Mouse (Mus musculus): ENCODE data around the gene Vwa5b1. TPM values are rescaled to one million over a fixed set of nuclear protein-coding genes. Genes with fewer than 3 reads are reported as not detected.

Vwa5b1 gene
- total RNA-seq, 2 experiments from 2014 or later = not detected

DNA sequence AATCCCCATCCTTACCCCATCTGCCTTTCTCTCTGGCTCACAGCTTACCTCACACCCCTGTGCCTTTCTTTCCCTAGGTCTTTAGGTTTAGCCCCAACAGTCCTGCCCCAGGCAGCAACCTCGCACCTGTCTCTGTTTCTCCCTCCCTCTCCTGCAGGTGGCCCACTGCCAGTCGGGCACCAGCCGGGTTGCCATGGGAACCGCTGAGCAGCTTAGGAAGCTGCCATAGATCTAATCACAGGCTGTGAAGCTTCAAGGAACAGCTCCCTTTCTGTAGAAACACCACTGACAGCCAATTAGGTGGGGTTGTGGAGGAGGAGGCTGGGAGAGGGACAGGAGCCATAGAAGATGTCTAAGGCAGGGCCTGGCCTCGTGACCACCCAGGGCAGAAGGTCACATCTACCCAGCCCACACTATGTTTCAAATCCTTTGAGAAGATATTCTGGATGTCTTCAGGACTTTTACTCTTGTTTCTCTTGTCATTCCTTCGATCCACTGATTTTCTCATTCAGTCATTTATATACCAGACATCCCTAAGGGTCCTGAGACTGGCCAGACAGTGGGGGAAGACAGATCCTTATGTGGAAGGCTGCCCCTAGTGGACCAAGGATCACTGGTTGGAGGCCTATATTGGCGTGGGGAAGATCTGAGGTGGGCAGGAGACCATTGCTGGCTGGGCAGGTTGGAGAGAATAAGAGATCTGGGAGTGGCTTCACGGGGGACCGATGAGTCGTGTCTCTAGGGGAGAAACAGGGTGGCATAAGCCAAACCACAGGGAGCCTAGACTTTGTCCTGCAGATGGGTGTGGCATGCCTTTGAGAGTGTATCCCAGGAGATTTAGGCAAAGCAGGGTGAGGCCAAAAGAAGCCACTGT lies 98.2 kb downstream of the Vwa5b1 start:
- no peak for ATAC-seq (replicated peaks; ENCODE audit: low FRiP score, poor library complexity, severe bottlenecking)

DNA sequence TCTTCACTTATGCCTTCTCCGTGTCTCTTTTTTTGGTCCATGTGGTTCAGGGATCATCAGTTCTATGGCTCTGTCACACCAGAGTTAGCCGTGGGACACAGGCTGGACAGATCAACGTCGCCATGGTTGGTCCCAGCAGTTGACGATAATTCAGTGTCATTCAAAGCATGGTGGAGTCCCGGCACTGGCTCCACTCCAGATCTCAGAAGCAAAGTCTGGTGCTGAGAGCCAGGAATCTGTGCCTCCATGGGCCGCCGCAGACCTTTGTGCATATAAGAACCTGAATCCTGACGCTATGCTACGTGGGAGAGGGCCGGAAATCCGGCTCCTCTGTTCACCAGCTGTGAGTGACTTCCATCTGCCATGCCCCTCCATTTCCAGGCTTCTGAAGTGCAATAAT lies 100.1 kb downstream of the Vwa5b1 start:
- ATAC-seq (replicated peaks; ENCODE audit: low FRiP score, poor library complexity, severe bottlenecking) = no peak

DNA sequence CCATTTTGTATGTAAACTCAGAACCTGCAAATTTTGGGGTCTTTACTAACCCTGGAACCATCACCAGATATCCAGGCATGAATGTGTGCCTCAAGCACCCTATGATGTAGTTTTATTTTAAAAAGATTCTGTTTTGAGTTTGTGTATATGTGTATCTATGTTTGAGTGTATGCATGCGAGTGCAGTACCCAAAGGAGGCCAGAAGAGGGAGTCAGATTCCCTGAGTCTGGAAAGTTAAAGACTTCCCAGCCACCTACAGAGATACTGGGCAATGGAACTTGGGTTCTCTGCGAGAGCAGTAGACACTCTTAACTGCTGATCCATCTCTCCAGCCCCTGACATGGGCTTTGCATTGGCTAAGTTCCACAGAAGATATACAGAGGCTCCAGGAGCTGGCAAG lies 101.8 kb downstream of the Vwa5b1 start:
- ATAC-seq (replicated peaks; ENCODE audit: low FRiP score, poor library complexity, severe bottlenecking) = no peak

DNA sequence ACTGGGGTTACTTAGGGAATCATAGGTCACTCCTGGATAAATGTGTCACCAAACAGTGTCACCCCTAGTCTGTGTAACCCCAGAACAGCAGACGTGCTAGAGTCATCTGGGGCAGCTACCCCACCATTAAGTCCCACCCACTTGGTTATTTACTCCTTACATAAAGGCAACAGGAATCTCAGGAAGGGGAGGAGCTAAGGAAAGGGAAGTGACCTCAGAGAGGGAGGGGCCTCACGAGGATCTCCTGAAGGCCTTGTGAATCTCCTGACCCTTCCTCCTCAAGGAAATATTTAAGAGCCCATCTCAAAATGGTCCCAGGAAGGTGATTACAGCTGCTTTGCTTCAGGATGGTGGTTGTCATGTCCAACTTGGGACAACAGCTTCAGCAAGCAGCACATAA lies 103.9 kb downstream of the Vwa5b1 start:
- ATAC-seq (replicated peaks; ENCODE audit: low FRiP score, poor library complexity, severe bottlenecking) = no peak

DNA sequence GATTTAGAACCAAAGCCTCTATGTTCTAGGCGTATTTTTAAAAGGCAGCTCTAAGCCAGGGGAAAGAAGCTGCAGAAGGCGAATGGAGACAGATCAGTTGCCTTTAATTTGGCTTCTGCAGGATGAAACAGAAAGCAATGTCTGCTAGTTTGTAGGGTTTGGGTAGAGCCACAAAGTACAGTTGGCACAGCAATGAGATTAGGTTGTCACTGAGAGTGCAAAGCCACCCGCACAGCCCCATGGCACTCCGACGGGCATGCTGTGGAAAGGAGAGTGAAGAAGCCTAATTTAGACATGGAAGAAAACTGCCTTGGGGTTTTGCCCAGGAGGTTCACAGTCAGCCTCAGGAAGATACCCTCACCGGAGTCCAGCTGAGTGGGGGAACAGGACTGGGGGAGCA lies 105.7 kb downstream of the Vwa5b1 start:
- ATAC-seq (replicated peaks; ENCODE audit: low FRiP score, poor library complexity, severe bottlenecking) = no peak

DNA sequence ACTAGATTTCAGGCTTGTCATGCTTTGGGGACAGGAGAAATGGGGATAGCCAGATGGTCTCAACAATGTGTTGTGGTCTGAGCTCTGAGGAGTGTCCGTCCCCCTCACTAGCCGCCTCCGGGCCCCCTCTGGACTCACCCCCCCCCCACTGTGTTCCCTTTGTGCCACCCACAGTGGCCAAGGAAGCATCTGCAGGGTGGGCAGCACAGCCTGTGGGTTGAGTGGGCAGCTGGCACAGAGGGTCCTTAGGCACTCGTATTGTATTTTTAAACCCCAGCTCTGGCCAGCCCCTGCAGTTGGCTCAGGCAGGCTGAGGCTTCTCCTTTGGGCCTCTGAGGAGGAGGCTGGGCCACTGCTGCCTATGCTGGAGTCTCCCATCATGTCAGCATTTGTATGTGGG lies 110.0 kb downstream of the Vwa5b1 start:
- ATAC-seq (replicated peaks; ENCODE audit: low FRiP score, poor library complexity, severe bottlenecking) = no peak

DNA sequence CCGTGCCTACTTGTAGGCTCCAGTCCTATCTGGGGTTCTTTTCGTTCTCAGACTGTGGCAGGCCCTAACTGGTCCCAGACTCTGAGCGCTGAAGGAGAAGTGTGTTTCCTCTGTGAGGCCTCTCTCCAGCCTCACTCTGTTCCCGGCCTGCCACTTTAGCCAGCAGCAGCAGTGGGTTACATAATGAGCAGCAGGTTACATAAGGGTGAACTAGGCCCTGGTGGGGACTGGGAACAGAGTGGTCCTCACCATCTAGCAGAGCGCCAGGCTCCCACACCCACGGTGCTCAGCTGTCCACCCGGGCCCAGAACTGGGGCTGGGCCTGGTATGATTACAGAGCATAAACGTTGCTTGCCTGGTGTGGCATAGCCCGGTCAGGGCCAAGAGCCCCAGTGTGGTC lies 110.9 kb downstream of the Vwa5b1 start:
- no peak for ATAC-seq (replicated peaks; ENCODE audit: low FRiP score, poor library complexity, severe bottlenecking)

DNA sequence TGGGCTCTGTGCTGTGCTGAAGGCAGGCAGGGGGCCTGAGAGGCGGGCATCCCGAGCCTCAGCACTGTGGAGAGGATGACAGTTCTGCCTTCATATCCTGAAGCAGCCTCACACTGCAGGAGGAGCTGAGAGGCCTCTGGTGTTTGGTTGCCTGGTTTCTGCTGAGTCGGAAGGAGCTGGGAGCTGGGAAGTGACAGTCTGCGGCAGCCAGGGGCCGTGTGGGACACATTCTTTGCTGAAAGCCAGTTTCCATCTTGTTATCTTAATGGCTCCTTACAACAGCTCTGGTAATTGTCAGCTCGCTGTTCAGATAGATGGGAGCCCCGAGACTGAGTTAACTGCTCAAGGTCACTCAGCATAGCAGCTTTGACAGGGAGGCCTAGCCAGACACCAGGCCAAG lies 111.9 kb downstream of the Vwa5b1 start:
- ATAC-seq (replicated peaks; ENCODE audit: low FRiP score, poor library complexity, severe bottlenecking) = no peak

DNA sequence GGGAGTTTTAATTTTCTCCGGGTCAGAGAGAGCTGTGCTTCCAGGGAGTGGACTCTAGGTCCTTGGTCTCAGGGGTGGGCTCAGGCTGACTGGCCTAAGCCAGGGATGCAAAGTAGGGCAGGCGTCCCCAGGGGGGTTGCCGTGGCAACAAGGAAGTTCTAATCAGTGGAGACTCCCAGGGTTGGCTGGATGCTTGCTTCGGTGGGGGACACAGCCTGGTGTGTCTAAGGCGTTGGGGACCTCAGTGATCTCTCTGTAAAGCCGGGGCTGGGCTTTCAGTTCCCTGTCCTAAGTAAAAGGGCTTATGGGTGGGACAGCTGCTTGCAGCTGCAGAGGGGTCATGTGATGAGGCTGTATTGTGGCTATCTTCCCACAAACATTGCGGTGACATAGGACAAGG lies 113.4 kb downstream of the Vwa5b1 start:
- no peak for ATAC-seq (replicated peaks; ENCODE audit: low FRiP score, poor library complexity, severe bottlenecking)

DNA sequence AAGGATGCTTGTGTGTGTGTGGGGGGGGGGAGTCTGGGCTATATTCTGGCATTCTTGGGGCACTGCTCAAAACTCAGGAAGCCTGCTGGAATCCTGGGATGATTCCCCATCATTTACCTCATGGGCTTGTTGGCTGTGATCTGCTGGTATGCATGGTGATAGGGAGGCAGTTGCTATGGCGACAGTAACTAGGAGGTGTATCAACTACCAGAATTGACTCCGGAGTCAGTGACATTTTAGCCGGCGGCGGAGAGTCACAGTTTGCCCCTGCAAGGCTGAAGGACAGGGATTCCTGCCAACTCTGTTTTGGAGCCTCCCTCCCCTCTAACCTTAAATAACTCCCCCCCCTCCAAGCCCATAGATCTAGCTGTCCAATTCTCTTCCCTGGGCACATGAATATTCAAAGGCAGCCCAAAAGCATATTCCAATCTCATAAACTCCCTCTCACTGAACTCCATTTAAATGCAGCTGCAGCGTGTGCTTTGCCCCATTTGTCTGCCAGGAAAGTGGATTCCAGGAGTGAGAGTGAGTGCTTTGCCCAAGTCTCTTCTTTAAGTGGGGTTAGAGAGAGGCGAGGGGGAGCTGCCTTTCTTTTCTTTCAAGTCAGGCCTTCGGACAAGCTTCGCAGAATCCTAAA lies 118.4 kb downstream of the Vwa5b1 start:
- no peak for ATAC-seq (replicated peaks; ENCODE audit: low FRiP score, poor library complexity, severe bottlenecking)

DNA sequence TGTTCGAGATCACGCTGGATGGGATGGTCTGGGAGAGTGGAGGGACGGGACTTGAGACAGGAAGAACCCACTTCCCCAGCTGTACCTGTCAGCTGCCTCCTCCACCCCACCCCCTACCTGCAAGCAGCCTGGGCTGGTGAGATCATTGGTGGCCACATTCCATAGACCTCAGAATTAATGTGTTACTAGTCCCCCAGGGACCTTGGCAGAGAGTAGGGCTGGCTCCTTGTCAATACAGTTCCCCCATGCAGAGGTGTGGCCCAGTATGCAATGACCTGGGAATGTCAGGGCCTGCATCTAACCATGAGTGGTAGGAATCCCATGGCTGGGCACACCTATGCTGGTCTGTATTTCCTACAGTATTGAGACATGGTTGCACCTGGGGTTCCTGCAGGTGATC lies 119.2 kb downstream of the Vwa5b1 start:
- no peak for ATAC-seq (replicated peaks; ENCODE audit: low FRiP score, poor library complexity, severe bottlenecking)

Other genes with a start within 250 kb of the Vwa5b1 start
- gene Fam43b, start 239.4 kb downstream of the Vwa5b1 start, total RNA-seq (2015; ENCODE audit: low replicate concordance) = not detected in 2 replicates
- gene Fam43b, start 239.4 kb downstream of the Vwa5b1 start, total RNA-seq (2017; ENCODE audit: low replicate concordance) = not detected in 2 replicates
- gene Mul1, start 201.2 kb downstream of the Vwa5b1 start, total RNA-seq (2015; ENCODE audit: low replicate concordance) = 2.9 and 3.2 TPM in 2 replicates
- 3.7 and 5.0 TPM in 2 replicates for gene Mul1, start 201.2 kb downstream of the Vwa5b1 start, total RNA-seq (2017; ENCODE audit: low replicate concordance)
- 0.42 TPM in 1 of 2 replicates, not detected in the other for gene Camk2n1, start 181.6 kb downstream of the Vwa5b1 start, total RNA-seq (2015; ENCODE audit: low replicate concordance)
- gene Camk2n1, start 181.6 kb downstream of the Vwa5b1 start, total RNA-seq (2017; ENCODE audit: low replicate concordance) = 0.30 TPM in 1 of 2 replicates, not detected in the other
- gene Pla2g2c, start 88.9 kb upstream of the Vwa5b1 start, total RNA-seq (2015; ENCODE audit: low replicate concordance) = not detected in 2 replicates
- not detected in 2 replicates for gene Pla2g2c, start 88.9 kb upstream of the Vwa5b1 start, total RNA-seq (2017; ENCODE audit: low replicate concordance)
- not detected in 2 replicates for gene Ubxn10, start 101.3 kb upstream of the Vwa5b1 start, total RNA-seq (2015; ENCODE audit: low replicate concordance)
- gene Ubxn10, start 101.3 kb upstream of the Vwa5b1 start, total RNA-seq (2017; ENCODE audit: low replicate concordance) = not detected in 2 replicates
- not detected in 2 replicates for gene Pla2g2f, start 121.7 kb upstream of the Vwa5b1 start, total RNA-seq (2015; ENCODE audit: low replicate concordance)
- gene Pla2g2f, start 121.7 kb upstream of the Vwa5b1 start, total RNA-seq (2017; ENCODE audit: low replicate concordance) = not detected in 2 replicates
- not detected in 2 replicates for gene Pla2g2d, start 139.9 kb upstream of the Vwa5b1 start, total RNA-seq (2015; ENCODE audit: low replicate concordance)
- gene Pla2g2d, start 139.9 kb upstream of the Vwa5b1 start, total RNA-seq (2017; ENCODE audit: low replicate concordance) = not detected in 2 replicates
- not detected in 2 replicates for gene Pla2g5, start 227.6 kb upstream of the Vwa5b1 start, total RNA-seq (2015; ENCODE audit: low replicate concordance)
- gene Pla2g5, start 227.6 kb upstream of the Vwa5b1 start, total RNA-seq (2017; ENCODE audit: low replicate concordance) = not detected in 2 replicates
- not detected in 2 replicates for gene Gm13030, start 238.1 kb upstream of the Vwa5b1 start, total RNA-seq (2015; ENCODE audit: low replicate concordance)
- not detected in 2 replicates for gene Gm13030, start 238.1 kb upstream of the Vwa5b1 start, total RNA-seq (2017; ENCODE audit: low replicate concordance)
- not detected in 2 replicates for gene Pla2g2e, start 242.1 kb upstream of the Vwa5b1 start, total RNA-seq (2015; ENCODE audit: low replicate concordance)
- not detected in 2 replicates for gene Pla2g2e, start 242.1 kb upstream of the Vwa5b1 start, total RNA-seq (2017; ENCODE audit: low replicate concordance)

Measured in erythroid progenitor cell, adult 5-6 weeks (primary cell).